Mouse (Mus musculus) hindbrain, embryonic 11.5 days (tissue): ENCODE results near the gene Theg. TPM values are rescaled to one million over a fixed set of nuclear protein-coding genes. Genes with fewer than 3 reads are reported as not detected.
A peak's percentile ranks its signal among the peaks of the same experiment; 100 is the strongest.

ENCODE experiments used
- ATAC-seq: fragments of 200-750 bp; cut with Nextera tagmentation; 2 replicates; pipeline ENCODE4 v1.8.0; 2017; ENCODE audit warnings: mild to moderate bottlenecking, moderate TSS enrichment, moderate library complexity; ENCODE audit not compliant: low FRiP score
- DNase-seq: peaks from one replicate; pipeline ENCODE4 v3.0.0-alpha.2; 2015; ENCODE audit warnings: low spot score
- H3K27ac ChIP-seq: fragments of 300-500 bp; sonication (generic); 2 replicates; pipeline ENCODE4 v1.5.1; 2014; ENCODE audit warnings: mild to moderate bottlenecking, low read depth, low read length
- H3K27me3 ChIP-seq: fragments of 300-500 bp; sonication (generic); 2 replicates; pipeline ENCODE4 v1.6.1; 2014; ENCODE audit warnings: mild to moderate bottlenecking, low read length, moderate library complexity, mixed read lengths; ENCODE audit not compliant: control insufficient read depth, insufficient read depth
- H3K36me3 ChIP-seq: fragments of 300-500 bp; sonication (generic); 2 replicates; pipeline ENCODE4 v1.6.1; 2014; ENCODE audit warnings: mild to moderate bottlenecking, low read length, moderate library complexity, mixed read lengths; ENCODE audit not compliant: control insufficient read depth, insufficient read depth
- H3K4me1 ChIP-seq: fragments of 300-500 bp; sonication (generic); replicated peaks from 2 replicates; pipeline ENCODE4 v1.6.1; 2014; ENCODE audit warnings: low read length, mixed read lengths; ENCODE audit not compliant: control insufficient read depth, insufficient read depth
- H3K4me2 ChIP-seq: fragments of 300-500 bp; sonication (generic); replicated peaks from 2 replicates; pipeline ENCODE4 v1.6.1; 2014; ENCODE audit warnings: mild to moderate bottlenecking, low read depth, low read length
- H3K4me3 ChIP-seq: fragments of 300-500 bp; sonication (generic); 2 replicates; pipeline ENCODE4 v1.5.1; 2014; ENCODE audit warnings: low read depth, low read length
- H3K9ac ChIP-seq: fragments of 300-500 bp; sonication (generic); 2 replicates; pipeline ENCODE4 v1.6.1; 2014; ENCODE audit warnings: low read depth, low read length
- H3K9me3 ChIP-seq: fragments of 300-500 bp; sonication (generic); 2 replicates; pipeline ENCODE4 v1.6.1; 2016; ENCODE audit warnings: low read length; ENCODE audit not compliant: control insufficient read depth
- WGBS: fragments of 180-500 bp; shearing (Covaris S2); extraction: QIAGEN DNeasy Blood & Tissue Kit; methylation state at CpG from one replicate; pipeline ENCODE4 v1.1.7; 2014; 5-methylcytosine and 5-hydroxymethylcytosine counted together
- polyA plus RNA-seq: library from polyadenylated mRNA; unstranded; fragments of >200 nt; fragmentation: Nextera tagmentation; extraction: Ambion mirVana; gene quantifications from 2 replicates; pipeline ENCODE4 v1.2.1, GENCODE M21; 2014

Gene Theg
- polyA plus RNA-seq, 1 experiment from 2014 or later = not detected

DNA sequence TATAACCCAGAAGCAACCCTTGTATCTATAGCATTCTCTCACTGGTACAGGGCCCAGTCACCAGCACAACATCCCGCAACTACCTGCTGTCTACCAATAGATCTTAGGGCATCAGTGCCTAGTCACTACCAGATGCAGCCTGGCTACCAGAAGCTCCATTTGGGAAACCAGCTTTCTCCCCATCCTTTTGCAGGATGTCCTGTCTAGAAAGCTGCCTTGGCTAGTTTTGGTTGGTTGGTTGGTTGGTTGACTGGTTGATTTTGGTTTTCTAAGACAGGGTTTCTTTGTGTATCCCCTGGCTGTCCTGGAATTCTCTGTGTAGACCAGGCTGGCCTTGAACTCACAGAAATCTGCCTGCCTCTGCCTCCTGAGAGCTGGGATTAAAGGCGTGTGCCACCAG is 27.4 kb downstream of the Theg start:
- H3K27me3 ChIP-seq = no peaks in the 10 kb centered on the region
- H3K4me2 ChIP-seq = no peak overlapping the region
- no peaks in the 10 kb centered on the region for H3K36me3 ChIP-seq
- no peak overlapping the region for H3K9ac ChIP-seq
- WGBS = 93% methylated on average over 2 of the region's 2 CpGs
- DNase-seq (no peak), ATAC-seq (no peak)
- H3K4me1 ChIP-seq = no peaks in the 10 kb centered on the region
- H3K27ac ChIP-seq = no peak overlapping the region
- no peak overlapping the region for H3K4me3 ChIP-seq
- H3K9me3 ChIP-seq = no peaks in the 10 kb centered on the region

DNA sequence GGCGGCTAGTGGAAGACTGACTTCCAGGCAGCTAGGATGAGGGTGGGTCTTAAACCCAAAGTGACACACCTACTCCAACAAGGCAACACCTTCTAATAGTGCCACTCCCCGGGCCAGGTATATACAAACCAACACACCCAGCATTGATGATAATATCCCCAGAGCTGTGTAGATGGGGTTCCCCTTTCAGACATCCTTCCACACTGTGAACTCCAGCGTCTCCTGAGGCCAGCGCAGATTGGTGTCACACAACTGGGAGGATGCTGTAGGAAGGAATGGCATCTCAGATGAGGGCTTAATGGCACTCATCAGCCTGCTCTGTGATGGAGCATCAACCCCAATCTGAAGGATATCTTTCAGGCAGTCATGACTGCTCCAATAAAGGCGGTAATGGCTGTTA is 29.6 kb downstream of the Theg start:
- DNase-seq (no peak), ATAC-seq (no peak)
- no peak overlapping the region for H3K4me2 ChIP-seq
- no peaks in the 10 kb centered on the region for H3K27me3 ChIP-seq
- no peaks in the 10 kb centered on the region for H3K36me3 ChIP-seq
- H3K9me3 ChIP-seq = no peaks in the 10 kb centered on the region
- H3K4me1 ChIP-seq = peaks cover 6% of the 10 kb centered on the region
- no peak overlapping the region for H3K4me3 ChIP-seq
- H3K27ac ChIP-seq = no peak overlapping the region
- 93% methylated on average over 5 of the region's 5 CpGs for WGBS
- no peak overlapping the region for H3K9ac ChIP-seq

DNA sequence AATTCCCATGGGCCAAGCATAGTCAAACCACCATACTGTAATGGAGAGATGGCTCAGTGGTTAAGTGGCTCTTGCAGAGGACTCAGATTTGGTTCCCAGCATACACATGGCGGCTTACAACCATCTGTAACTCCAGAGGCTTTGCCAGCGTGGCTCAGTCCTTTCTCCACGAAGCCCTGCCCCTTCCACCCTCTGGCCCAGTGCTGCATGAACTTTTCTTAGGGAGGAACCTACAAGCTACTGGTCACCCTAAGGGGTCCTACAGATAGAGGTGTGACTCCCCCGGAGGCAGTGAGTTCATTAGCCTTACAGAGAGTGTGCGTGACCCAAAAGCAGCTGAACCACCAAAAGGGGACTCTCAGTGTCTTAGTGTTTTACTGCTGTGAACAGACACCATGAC is 30.2 kb downstream of the Theg start:
- Histone ChIP-seq H3K9me3 (no peaks in the 10 kb centered on the region), H3K4me2 (no peak overlapping the region), H3K4me3 (no peak overlapping the region), H3K27me3 (no peaks in the 10 kb centered on the region), H3K9ac (no peak overlapping the region), H3K4me1 (peaks cover 6% of the 10 kb centered on the region), H3K36me3 (no peaks in the 10 kb centered on the region), H3K27ac (no peak overlapping the region)
- ATAC-seq = no peak
- DNase-seq = no peak
- 82% methylated on average over 5 of the region's 5 CpGs for WGBS

DNA sequence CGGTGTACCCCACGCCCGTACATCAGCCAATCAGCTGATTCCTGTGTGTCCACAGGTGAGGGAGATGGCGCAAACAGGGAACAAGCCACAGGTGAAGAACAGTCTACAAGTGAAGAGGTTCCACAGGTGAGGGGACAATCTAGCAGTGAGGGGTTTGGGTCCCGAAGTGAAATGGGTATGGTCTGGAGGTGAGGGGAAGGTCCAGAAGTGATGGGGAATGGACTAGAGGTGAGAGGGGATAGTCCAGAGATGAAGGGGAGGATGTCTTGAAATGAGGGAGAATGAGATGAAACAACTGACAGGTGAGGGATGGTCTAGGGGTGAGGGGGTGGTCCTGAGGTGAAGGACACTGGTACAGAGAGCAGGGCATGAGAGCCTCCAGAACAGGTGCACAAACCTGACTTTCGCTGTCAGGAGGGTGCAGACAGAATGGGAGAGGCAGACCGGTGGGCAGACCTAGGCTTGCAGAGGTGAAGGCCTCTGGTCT is 31.9 kb downstream of the Theg start:
- no peak overlapping the region for H3K27ac ChIP-seq
- peak overlapping the region; percentile 91 for H3K9ac ChIP-seq
- peak overlapping the region; percentile 72 for H3K4me3 ChIP-seq
- H3K27me3 ChIP-seq = no peaks in the 10 kb centered on the region
- ATAC-seq (no peak; the same call in 1 of the 2 replicates), DNase-seq (no peak)
- peak overlapping the region; percentile 87 for H3K4me2 ChIP-seq
- 29% methylated on average over 7 of the region's 7 CpGs for WGBS
- peaks cover 6% of the 10 kb centered on the region for H3K4me1 ChIP-seq
- H3K9me3 ChIP-seq = no peaks in the 10 kb centered on the region
- H3K36me3 ChIP-seq = no peaks in the 10 kb centered on the region

DNA sequence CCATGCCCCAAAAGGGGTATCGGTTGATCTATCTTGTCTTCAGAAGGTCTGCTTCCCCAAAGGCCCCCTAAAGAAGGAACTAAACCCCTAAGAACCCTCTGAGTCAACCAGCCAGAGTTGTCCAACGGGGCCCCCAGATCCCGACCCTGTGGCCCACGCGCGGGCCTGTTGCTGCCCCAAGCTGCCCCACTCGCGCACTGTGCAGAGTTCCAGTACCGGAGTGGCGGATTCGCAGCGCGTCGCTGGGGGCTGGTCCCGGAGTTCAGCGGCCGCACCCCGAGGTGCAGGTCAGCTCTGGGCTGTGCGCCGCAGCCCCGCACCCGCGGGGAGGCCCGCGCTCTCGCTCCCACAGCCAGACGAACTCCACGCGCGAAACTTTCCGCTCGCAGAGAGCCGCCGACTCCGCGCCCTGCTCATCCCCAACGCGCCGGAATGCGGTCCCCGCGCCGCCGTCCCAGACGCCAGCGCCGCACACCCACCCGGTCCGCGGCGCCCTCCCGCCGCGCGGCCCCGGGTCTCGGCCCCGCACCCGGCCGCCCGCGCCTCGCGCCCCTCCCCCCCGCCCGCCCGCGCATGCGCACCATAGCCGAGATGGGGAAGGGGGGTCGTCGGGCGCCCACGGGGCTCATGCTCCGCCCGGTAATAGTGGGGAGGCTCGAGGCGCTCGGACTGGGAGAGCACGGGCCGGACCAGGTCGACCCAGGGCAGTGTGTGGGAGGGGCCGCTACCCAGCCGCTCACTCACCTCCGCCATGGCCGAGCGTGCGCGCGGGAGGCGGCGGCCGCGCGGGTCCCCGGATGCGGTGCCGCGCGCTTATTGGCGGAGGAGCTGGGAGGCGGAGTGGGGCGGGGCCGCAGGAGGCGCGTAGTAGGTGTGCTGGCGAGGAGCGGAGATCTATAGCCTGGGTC is 32.5 kb downstream of the Theg start, which contains the start of gene Mier2:
Gene Mier2 (minus strand): TSS at position 870 of the 908 bp plus-strand sequence.
- Histone ChIP-seq H3K9me3 (no peaks in the 10 kb centered on the region), H3K4me2 (peak within 1 kb of the TSS; percentile 87), H3K9ac (peak within 1 kb of the TSS; percentile 91), H3K4me1 (peaks cover 6% of the 10 kb centered on the region), H3K27me3 (no peaks in the 10 kb centered on the region), H3K27ac (peak within 1 kb of the TSS; percentile 56), H3K4me3 (peak within 1 kb of the TSS; percentile 72), H3K36me3 (no peaks in the 10 kb centered on the region)
- ATAC-seq (peak; percentile 92), DNase-seq (peak; percentile 86)
- 1% methylated on average over 71 of the region's 108 CpGs for WGBS

DNA sequence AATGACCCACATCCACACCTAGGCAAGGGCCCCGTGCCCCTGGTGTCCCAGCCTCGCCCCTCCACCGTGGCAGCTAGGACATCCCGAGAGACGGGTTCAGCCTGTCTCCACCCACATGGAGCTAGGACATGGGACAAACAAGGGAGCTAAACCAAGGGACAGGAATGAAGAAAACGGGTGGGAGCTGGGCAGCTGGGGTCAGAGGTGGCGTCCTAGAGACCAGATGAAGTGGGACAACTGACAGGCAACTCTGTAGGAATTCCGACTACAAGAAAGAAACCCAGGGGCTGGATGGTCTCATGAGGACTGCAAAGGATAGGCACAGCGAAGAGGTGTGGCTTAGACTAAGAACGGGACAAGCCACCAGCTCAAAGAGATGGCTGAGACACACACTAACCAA is 33.4 kb downstream of the Theg start:
- peaks cover 6% of the 10 kb centered on the region for H3K4me1 ChIP-seq
- WGBS = 34% methylated on average over 10 of the region's 10 CpGs
- DNase-seq = no peak

DNA sequence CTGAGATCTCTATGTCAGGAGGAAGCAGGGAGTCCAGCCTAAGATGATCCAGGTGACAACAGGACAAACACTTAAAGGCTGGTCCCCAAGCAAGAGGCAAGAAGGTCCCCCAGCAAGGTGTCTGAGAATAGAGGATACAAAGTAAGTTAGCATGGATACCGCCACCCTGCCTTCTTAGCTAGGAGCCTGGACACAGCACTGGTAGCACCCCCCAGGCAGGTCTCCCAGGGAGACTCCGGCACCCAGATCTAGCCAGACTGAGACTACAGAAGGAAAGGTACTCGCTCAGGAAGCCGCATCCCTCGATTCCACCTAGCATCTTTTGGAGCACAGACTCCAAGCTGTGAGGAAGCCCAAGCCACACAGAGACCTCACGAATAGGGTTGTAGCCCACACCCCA is 34.0 kb downstream of the Theg start:
- H3K4me3 ChIP-seq = peak overlapping the region; percentile 72; the same call in 1 of the 2 replicates
- DNase-seq (no peak), ATAC-seq (no peak)
- H3K9ac ChIP-seq = no peak overlapping the region
- peaks cover 6% of the 10 kb centered on the region for H3K4me1 ChIP-seq
- H3K27ac ChIP-seq = no peak overlapping the region
- peak overlapping the region; percentile 87; the same call in 1 of the 2 replicates for H3K4me2 ChIP-seq
- H3K36me3 ChIP-seq = peaks cover 6% of the 10 kb centered on the region; the same call in 1 of the 2 replicates
- no peaks in the 10 kb centered on the region for H3K9me3 ChIP-seq
- no peaks in the 10 kb centered on the region for H3K27me3 ChIP-seq
- 91% methylated on average over 6 of the region's 6 CpGs for WGBS

More for the DNA sequence above, 33.4 kb downstream of the Theg start:
- H3K36me3 ChIP-seq = peaks cover 6% of the 10 kb centered on the region; the same call in 1 of the 2 replicates
- H3K4me3 ChIP-seq = peak overlapping the region; percentile 72
- peak; percentile 13; the same call in 1 of the 2 replicates for ATAC-seq
- no peaks in the 10 kb centered on the region for H3K9me3 ChIP-seq
- no peaks in the 10 kb centered on the region for H3K27me3 ChIP-seq
- peak overlapping the region; percentile 91; the same call in 1 of the 2 replicates for H3K9ac ChIP-seq
- peak overlapping the region; percentile 87 for H3K4me2 ChIP-seq
- H3K27ac ChIP-seq = no peak overlapping the region

DNA sequence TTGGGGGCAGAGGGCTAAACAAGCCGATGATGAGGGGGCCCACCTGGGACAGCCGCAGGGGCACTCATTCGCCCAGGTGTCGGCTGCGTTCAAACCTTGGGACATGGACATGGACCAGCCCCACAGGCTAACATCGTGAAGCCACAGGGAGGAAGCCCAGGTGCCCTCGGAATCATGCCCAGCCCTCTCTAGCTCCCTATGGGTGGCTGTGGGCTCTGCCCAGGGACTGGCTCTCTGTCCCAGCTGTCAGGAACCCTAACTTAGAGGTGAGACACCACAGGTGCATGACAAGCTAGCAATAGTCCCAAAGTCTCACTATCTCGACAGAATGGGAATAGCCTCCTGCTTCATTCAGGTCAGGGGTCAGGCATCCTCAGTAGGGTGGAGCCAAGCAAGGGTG is 34.6 kb downstream of the Theg start:
- no peaks in the 10 kb centered on the region for H3K27me3 ChIP-seq
- peaks cover 6% of the 10 kb centered on the region for H3K4me1 ChIP-seq
- peaks cover 6% of the 10 kb centered on the region; the same call in 1 of the 2 replicates for H3K36me3 ChIP-seq
- H3K9ac ChIP-seq = no peak overlapping the region
- WGBS = 89% methylated on average over 8 of the region's 8 CpGs
- DNase-seq (no peak), ATAC-seq (no peak)
- no peaks in the 10 kb centered on the region for H3K9me3 ChIP-seq
- H3K4me3 ChIP-seq = no peak overlapping the region
- no peak overlapping the region for H3K4me2 ChIP-seq
- no peak overlapping the region for H3K27ac ChIP-seq
